Mouse (Mus musculus) kidney, adult 9 months (tissue): ENCODE measurements around the gene B3gnt7.
A peak's percentile ranks its signal among the peaks of the same experiment; 100 is the strongest.

Experiments used
- DNase-seq: peaks from one replicate; pipeline ENCODE4 v3.0.0; 2022

The B3gnt7 gene

GRCm38 (mm10) chr1:86302532-86302931, at the start of gene B3gnt7:
TSS of gene B3gnt7 (plus strand) at chr1:86302832.
- DNase-seq, result no peak

- DNase-seq, result no peak
Observed at GRCm38 (mm10) chr1:86253410-86253809, 49.2 kb upstream of the B3gnt7 start.

- DNase-seq, result no peak
Observed at GRCm38 (mm10) chr1:86256311-86256710, 46.3 kb upstream of the B3gnt7 start.

- DNase-seq, result no peak
Observed at GRCm38 (mm10) chr1:86257228-86257627, 45.4 kb upstream of the B3gnt7 start.

DNA sequence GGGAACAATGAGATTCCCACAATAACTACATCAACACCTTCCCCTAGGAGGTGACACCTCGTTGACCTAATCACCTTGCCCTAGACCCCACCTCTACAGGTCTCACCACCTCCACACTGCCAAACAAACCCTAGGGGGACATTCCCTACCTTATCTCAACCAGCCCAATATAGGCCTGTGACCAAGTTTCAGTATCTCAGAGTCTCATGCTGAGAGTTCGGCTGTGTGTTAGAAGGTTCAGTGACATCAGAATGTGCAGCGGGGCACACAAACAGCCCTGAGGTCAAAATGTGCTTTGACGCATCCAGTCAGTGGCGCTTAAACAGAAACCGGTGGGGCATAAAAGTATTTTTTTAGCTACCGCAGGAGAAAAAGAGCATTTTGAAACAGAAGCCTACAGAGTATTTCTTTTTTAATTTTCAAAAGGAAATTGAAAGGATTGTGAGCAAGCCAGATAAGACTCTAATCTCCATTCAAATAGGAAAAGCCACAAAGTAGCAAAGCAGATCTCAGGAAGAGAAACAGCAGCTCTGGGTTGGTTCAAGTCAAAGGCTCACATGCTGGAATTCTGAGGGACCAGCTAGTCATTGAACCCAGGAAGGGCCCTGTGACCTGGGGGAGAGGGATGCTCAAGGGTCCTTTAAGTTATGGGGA, 44.3 kb upstream of the B3gnt7 start:
- DNase-seq, result no peak

GRCm38 (mm10) chr1:86263564-86264339, 38.9 kb upstream of the B3gnt7 start:
- no peak for DNase-seq

DNA sequence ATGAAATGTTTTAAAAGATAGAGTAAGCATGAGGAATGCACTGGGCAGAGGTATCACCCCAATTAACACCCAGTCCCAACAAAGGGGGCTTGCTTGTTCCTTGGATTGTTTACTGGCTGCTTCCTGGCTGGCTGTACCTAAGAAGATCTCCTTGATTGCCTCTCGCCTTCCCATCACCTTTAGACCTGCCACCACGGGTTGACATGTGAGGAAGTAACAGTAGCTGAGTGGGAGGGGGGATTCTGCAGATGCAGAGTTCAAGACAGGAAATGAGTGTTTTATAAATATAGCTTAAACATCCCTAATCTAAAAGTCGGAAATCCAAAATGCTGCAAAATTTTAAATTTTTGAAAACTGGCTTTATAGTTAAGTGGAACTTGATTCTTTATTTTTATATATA, 37.6 kb upstream of the B3gnt7 start:
- no peak for DNase-seq

DNA sequence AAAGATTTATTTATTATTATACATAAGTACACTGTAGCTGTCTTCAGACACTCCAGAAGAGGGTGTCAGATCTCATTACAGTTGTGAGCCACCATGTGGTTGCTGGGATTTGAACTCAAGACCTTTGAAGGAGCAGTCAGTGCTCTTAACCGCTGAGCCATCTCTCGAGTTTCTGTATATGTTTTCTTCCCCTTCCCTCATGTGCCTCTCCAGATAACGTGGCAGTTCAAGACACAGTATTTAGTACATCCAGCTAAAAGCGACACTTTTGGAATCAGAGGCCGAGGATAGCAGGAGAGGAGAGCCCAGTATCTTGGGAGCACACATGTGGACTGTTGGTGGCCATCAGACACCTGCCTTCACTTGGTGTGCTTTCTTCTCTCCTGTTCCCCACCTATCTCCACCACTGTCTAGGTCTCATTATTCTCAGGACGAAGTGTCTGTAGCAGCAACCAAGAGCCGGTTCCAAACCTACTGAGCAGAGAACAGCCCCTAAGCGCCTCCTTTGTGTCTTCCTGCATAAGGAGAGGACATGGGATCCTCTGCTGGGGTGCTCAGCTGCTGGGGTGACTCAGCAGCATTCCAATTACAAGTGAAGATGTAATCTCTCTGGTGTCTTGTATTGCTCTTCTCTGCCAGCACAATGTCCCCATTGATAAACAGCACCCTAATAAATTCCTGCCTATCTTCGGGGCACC, 34.0 kb upstream of the B3gnt7 start:
- no peak for DNase-seq

- no peak for DNase-seq
Observed at GRCm38 (mm10) chr1:86269190-86269508, 33.5 kb upstream of the B3gnt7 start.

DNA sequence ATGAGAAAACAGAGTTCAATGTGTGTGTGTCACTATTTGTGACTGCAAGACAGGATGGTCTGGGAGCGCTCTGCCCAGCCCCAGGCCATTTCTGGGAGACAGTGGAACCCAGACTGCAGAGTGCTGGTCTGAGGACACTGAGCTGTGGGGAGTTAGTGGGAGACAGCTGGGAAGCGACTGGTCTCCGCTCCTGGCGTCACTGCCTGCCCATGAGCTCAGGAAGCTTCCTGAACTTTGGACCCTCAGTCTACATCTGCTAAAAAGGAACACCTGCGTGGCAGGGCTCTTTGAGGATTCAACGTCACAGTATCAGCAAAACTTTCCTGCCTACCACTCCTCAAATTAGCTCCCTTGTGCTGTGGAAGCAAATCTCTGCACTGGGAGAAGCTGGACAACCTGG, 30.9 kb upstream of the B3gnt7 start:
- no peak for DNase-seq

DNA sequence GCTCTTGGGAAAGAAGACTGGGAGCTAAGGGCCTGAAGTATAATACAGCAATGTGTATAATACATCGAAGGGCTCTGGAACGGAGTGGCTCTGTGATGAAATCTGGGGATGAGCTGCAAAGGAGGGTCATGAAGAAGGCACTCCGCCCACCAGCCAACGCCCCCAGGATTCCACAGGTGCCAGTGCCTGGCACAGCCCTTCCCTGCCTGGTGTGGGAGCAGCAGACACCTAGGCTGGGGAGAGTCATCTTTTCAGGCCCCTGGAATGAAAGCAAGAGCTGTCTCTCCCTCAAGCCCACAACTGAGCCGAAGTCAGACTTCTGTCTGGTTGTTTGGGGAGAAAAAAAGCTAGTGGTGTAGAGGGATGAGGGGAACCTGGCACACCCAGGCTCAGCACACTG, 25.6 kb upstream of the B3gnt7 start:
- no peak for DNase-seq

GRCm38 (mm10) chr1:86281781-86282536, 20.7 kb upstream of the B3gnt7 start:
- peak; percentile 31 for DNase-seq

- peak; percentile 53 for DNase-seq
Observed at GRCm38 (mm10) chr1:86284101-86284500, 18.5 kb upstream of the B3gnt7 start.

- no peak for DNase-seq
Observed at GRCm38 (mm10) chr1:86285295-86285694, 17.3 kb upstream of the B3gnt7 start.

- DNase-seq, result no peak
Observed at GRCm38 (mm10) chr1:86287473-86287872, 15.2 kb upstream of the B3gnt7 start.

GRCm38 (mm10) chr1:86290452-86290851, 12.2 kb upstream of the B3gnt7 start:
- no peak for DNase-seq

GRCm38 (mm10) chr1:86293091-86293490, 9.5 kb upstream of the B3gnt7 start:
- no peak for DNase-seq

DNA sequence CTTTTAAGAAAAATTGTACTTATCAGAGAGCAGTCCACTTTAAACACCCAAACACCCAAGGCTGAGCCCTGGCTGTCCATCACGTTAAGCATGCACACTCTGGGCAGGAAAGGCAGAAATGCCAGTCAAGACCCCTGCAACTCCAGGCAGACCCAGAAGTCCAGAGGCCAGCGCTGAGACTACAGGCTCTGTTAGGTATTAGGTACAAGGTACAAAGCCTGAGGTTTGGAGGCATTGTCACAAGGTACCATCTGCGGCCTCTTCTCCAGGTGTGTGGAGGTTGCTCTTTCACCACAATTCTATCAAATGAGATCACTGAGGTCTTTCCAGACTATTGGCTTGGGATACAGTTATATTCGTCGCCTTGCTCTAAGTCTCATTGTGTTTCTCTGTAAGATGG, 8.8 kb upstream of the B3gnt7 start:
- DNase-seq, result peak; percentile 78

DNA sequence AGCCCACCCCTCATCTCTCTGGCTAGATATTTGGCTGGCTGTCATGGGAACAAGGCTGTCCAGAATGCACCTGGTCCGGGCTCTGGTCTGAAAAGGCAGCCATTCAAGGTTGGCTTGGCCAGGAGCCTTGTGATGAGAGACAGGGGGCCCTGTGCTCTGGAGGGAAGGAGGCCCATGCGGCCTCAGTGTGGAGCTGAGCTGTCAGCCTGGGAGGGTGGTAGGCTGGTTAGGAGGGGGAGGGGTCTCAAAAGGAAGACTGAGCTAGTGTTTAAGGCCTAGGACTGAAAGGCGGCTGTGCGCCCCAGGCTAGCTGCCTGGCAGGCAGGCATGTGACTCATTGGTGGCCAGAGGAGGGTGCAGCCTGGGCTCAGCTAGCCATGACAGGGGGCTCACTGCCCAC, 8.2 kb upstream of the B3gnt7 start:
- DNase-seq, result no peak

DNA sequence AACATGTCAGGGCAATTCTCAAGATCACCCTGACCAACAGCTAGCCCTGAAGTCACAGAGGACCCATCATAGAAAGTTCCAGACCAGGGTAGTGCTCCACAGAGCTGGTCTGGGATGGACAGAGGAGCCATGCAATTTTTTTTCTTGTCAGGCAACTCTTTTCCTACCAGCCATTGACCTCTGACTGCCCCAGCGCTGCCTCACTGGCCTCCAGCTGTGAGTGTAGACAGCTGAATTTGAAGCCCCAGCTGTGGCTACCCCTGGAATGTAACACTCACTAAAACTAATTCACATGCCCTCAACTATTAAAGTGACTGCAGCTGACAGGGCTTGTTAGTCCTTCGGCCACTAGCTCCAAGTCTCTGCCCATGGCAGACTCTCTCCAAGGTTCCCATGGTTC, 2.5 kb upstream of the B3gnt7 start:
- no peak for DNase-seq

DNA sequence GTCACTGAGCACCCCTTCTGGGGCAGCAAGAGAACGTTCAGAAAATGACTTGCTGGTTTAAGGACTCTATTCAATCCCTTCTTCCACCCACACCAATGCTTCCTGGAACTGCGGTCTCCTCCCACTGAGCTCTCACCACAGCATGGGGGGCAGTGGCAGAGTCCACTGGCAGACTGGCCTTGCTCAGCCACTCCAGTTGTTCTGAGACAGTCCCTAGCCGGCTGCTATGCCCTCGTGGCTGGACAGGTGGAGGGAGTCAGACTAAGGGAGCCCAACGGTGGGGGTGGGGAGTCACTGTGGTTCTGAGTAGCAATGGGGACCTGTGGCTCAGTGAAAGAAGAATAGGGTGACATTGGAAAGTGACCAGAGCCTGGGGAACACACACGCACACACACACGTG, 1.9 kb upstream of the B3gnt7 start:
- no peak for DNase-seq

- DNase-seq, result no peak
Observed at GRCm38 (mm10) chr1:86301221-86302091, 1.2 kb upstream of the B3gnt7 start.
